Mouse (Mus musculus): Measurements from ENCODE around the gene Pmepa1.
A peak's percentile ranks its signal among the peaks of the same experiment; 100 is the strongest.

Pmepa1 gene

GRCm38 (mm10) chr2:173225906-173226305, 50.4 kb downstream of the Pmepa1 start:
- DNase-seq (ENCODE audit: low spot score) = no peak

- DNase-seq (ENCODE audit: low spot score) = no peak
These were observed 51.5 kb downstream of the Pmepa1 start for GRCm38 (mm10) chr2:173224832-173225231.

- DNase-seq (ENCODE audit: low spot score) = no peak
These were observed 52.2 kb downstream of the Pmepa1 start for GRCm38 (mm10) chr2:173224097-173224496.

GRCm38 (mm10) chr2:173223496-173223895, 52.8 kb downstream of the Pmepa1 start:
- DNase-seq (ENCODE audit: low spot score) = no peak

- no peak for DNase-seq (ENCODE audit: low spot score)
These were observed 55.6 kb downstream of the Pmepa1 start for GRCm38 (mm10) chr2:173220754-173221153.

GRCm38 (mm10) chr2:173219256-173219954, 56.9 kb downstream of the Pmepa1 start:
- no peak for DNase-seq (ENCODE audit: low spot score)

DNA sequence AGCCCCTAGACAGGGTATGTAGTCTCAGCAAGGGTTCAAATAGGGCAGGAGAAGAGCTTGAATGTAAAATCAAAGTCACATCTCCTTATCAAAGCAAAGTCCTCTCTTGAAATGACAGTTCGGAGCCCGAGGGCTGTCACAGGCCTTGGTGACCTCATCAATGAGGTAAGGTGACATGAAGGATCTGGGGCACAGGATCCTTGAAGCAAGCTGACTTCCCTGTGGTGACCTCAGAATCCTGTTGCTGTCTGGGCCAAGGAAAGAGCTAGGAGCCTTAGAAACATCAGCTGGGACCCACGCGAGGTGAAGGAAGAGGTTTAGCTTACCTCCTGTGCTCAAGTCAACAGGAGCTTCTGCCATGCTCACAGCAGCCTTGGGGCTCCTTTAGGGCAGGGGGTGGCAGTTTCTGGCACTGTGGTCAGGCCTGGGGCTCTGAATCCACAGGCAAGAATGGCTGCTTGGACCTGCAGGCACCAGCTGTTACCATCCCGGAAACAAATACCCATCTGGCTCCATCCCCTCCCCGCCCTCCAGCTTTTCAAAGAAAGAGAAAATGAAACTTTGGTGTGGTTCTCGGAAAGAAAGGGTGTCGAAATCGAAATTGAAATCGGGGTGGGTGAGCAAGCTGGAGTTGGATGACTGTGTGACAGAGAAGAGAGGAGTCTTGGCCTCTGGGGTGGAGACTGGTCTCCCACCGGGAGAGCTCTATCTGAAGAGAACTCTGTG, 57.8 kb downstream of the Pmepa1 start, which contains the start of gene Zbp1:
Gene Zbp1 (minus strand): TSS at position 508 of the 726 bp plus-strand sequence.
- no peak for DNase-seq (ENCODE audit: low spot score)

- no peak for DNase-seq (ENCODE audit: low spot score)
These were observed 58.5 kb downstream of the Pmepa1 start for GRCm38 (mm10) chr2:173217763-173218258.

DNA sequence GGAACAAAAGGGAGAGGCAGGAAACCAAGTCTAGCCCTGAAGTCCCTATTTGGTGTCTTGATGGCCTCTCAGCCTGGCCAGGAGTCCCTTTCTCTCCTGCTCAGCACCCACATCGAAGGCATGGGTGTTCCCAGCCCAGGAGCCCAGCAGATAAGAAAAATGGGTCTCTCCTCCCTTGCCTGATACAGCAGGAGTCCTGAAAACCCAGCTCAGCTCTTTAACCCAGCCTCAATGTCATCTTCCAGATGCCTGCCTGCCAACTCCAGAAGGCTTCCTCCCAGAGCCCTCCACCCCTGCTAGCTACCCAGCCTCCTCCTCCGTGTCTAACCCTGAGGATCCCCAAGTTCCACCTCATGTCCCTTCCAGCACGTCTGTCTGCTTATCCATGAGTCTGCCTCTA, 59.1 kb downstream of the Pmepa1 start:
- no peak for DNase-seq (ENCODE audit: low spot score)

DNA sequence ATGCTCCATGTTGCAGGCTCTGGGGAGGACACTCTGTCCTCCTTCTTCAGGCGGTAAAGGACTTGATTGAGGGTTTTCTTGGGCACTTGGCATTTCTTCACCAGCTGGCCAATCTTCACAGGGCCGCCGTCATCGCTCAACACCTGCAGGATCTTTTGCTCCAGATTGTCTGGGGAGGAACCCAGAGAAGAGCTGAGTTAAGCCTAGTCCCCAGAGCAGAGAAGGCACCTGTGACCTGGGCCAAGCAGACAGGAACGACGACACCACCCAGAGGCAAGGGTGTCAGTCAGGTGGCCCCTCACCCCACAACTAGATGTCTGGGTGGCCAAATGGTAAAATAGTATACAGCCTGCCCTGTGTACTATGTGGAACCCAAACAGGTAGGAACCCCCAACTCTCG, 59.5 kb downstream of the Pmepa1 start:
- no peak for DNase-seq (ENCODE audit: low spot score)

GRCm38 (mm10) chr2:173212227-173212626, 64.1 kb downstream of the Pmepa1 start:
- DNase-seq (ENCODE audit: low spot score) = no peak

- DNase-seq (ENCODE audit: low spot score) = no peak
These were observed 67.1 kb downstream of the Pmepa1 start for GRCm38 (mm10) chr2:173209091-173209815.

- DNase-seq (ENCODE audit: low spot score) = no peak
These were observed 69.3 kb downstream of the Pmepa1 start for GRCm38 (mm10) chr2:173207051-173207450.

DNA sequence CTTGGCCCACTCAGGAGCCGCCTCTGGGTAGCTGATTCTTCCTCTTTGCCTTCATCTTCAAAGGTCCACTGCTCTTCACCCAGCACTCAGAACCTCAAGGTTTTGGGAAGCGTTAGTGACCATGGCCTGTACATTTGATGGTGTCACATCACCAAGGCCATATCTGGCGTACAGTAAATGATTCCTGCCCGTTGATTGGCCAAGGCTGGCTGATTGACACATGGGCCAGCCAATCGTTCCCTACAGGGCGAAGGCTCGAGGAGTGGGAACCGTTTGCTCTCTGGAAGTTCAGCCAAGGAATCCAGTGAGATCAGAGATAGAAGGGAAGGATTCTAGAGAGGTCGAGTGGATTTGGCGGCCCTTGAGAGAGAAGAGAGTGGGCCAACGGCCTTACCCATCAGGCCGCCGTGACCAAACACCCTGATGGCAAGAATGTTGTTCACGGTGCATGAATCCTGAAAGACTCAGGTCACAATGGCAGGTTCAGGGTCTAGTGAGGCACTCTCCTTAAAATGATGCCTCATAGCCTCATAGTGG, 70.7 kb downstream of the Pmepa1 start:
- DNase-seq (ENCODE audit: low spot score) = no peak

DNA sequence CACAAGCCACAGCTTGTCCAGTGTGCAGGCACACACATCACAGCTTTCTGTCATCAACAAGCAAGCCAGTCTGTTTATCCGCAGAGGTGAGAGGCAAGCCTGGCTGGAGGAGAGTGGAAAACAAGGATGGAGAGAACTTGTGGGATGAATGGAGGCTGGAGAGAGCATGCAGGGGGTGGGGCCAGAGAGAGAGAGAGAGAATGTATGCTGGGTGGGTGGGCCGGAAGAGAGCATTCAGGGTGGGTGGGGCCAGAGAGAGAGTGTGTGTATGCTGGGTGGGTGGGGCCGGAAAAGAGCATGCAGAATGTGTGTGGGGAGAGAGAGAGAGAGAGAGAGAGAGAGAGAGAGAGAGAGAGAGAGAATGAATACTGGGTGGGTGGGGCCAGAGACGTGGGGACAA, 71.7 kb downstream of the Pmepa1 start:
- no peak for DNase-seq (ENCODE audit: low spot score)

DNA sequence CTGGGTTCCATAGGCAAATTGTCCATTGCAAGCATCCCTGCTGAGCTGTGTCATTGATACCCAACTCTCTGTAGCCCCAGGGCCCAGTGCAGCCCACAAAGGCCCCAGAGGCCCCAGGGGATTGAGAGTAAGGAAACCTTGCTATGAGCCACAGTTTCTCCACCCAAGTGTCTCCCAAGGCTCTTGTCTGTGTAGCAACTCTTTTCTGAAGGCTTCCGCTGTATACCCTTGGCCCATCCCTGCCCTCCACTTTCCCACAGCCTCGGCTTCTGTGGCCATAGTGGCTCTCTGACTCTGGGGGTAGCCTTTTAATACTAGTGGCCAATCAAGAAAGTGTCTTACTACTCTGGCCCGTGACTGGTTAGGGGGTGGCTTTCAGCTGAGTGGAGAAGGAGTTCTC, 72.6 kb downstream of the Pmepa1 start:
- no peak for DNase-seq (ENCODE audit: low spot score)

GRCm38 (mm10) chr2:173202924-173203689, 73.2 kb downstream of the Pmepa1 start:
- DNase-seq (ENCODE audit: low spot score) = no peak

DNA sequence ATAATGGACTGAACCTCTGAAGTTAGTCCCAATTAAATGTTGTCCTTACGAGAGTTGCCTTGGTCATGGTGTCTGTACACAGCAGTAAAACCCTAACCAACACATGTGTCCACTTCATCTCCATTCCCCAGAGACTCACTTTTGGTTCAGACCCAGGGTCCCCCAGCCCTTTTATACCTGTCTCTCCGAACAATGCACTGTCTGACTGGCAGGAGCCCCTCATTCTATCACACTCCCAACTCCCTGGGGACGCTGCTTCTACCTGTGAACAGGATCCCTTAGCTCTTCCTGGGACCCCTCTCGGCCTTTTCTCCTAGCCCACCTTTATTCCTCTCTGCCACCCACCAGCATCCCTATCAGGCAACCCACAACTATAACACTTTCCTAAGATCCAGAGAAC, 81.5 kb downstream of the Pmepa1 start:
- no peak for DNase-seq (ENCODE audit: low spot score)

GRCm38 (mm10) chr2:173187182-173187855, 89.0 kb downstream of the Pmepa1 start:
- DNase-seq (ENCODE audit: low spot score) = no peak

DNA sequence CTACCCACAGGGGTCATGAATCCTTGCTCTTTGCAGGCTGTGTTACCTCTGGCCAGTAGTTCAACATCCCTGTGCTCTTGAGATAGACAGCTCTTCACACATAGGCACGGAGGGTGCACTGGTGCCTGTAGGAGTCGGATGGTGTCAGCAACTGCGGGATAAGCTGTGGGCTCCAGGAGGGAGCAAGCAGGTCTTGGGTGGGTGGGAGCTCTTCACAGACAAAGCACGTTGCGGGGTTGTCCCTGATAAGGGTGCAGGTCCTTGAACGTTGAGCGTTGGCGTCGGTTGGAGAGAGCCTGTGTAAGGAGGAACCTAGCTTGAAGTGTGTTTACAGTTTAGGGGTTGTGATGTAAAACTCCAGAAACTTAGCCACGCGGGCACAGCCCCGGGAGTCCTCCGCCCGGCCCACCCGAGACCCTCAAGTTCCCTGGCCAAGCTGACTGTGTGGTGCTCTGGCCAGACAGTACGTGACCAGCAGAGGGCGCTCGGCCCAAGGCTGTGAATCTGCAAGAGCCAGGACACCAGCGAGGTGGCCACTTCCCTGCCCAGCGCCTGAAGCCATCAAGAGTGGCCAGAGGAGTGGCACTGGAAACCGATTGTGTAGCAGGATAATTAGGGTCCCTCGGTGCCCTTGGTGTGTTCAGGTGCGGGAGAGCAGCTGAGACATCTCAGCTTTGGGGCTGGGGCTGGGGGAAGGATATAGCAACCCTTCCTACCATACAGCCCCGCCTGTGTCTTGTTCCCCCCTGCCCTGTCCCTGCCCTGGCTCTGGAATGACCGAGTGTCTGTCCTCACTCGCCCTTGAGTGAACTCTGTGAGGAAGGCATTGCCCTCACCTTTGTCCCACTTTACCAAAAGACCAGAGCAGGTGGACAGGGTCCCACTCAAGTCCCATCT, 90.0 kb downstream of the Pmepa1 start:
- peak; percentile 84 for DNase-seq (ENCODE audit: low spot score)

Measured in ovary, postnatal 14 days (tissue).